Mouse (Mus musculus) layer of hippocampus, adult 2 months (tissue): Measurements from ENCODE around the gene Helt. TPM values are rescaled to one million over a fixed set of nuclear protein-coding genes. Genes with fewer than 3 reads are reported as not detected.

Experiments used
- DNase-seq, 2 experiments: peaks; one replicate each; pipeline ENCODE4 v3.0.0; 2022; ENCODE audit warnings: low spot score in 2 of 2
- H3K27ac ChIP-seq: fragments of 200-600 bp; 2 replicates; pipeline ENCODE4 v1.8.1; 2022
- H3K4me3 ChIP-seq: fragments of 200-600 bp; 2 replicates; pipeline ENCODE4 v1.8.1; 2022; ENCODE audit warnings: mild to moderate bottlenecking
- CTCF ChIP-seq: fragments of 200-600 bp; conservative IDR thresholded peaks from 2 replicates; pipeline ENCODE4 v1.8.1; 2022; ENCODE audit warnings: antibody characterized with exemption, mild to moderate bottlenecking, moderate library complexity
- long read RNA-seq, 2 experiments: library from polyadenylated mRNA; stranded (forward); transcript quantifications; one replicate each; pipeline ENCODE4 v2.0.0; 2021; ENCODE audit warnings: borderline mapping rate in 2 of 2
- total RNA-seq, 2 experiments: library from RNA; stranded (reverse); gene quantifications; 2 replicates each; pipeline ENCODE4 v1.2.3; 2021

Gene Helt
- total RNA-seq: not detected
- long read RNA-seq, experiment 1: 0 reads
- long read RNA-seq, experiment 2: 0 reads

DNA sequence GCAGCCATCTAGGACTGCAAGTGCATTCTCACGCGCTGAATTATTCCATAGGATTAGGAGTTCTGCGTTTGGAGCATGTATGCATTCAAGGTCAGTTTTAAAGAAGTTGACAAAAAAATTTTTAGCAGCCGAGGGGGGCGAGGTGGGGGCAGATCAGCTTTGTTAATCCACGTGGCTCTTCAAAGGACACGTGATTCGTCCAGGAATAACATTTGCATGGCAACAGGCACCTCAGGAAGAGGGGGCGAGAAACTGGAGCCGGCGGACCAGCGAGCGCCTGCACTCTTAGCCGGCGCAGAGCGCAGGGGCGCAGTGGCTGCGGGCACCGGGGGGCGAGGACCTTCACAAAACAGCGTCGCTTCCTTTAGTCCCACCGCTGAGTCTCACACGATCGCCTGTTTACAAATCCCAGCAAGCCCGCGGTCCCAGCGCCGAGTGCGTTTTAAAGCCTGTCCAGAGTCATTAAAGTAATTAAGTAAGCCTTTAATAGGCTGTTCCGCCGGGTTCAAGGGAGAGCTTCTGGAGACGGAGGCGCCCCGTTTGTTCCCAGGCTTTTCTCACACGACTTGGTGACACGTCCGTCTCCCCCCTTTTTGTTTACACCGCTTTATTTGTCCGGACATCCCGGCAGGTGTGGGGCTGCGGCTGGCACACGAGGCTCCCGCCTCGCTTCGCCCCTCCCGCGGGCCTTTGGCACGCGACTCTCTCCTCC lies at the start of gene Helt:
TSS of gene Helt (minus strand) at position 491 of the 712 bp plus-strand sequence.
- TF ChIP-seq CTCF: no peak
- Histone ChIP-seq H3K27ac (no peak within 1 kb of the TSS), H3K4me3 (no peak within 1 kb of the TSS)
- no peak for DNase-seq

DNA sequence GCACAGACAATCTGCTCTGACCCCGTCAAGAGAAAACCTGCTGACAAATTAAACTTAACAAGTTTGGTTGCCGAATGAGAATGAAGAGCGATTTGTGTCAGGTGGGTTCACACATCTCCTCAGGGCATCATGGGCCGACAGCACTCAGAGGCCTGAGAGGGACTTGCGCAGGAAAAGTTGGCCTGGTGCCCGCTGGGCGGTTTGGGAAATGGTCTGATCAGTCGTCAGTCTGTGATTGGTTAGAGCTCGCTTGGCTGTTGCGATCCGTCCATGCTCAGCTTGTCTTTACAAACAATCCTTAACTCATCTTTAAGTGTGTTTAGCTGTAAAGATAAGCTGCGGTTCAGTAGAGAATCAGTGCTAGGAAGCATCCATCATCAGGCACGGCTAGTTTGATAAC lies 47.8 kb upstream of the Helt start:
- H3K27ac ChIP-seq: no peak overlapping the region
- DNase-seq: no peak
- TF ChIP-seq CTCF: no peak
- no peak overlapping the region for H3K4me3 ChIP-seq

DNA sequence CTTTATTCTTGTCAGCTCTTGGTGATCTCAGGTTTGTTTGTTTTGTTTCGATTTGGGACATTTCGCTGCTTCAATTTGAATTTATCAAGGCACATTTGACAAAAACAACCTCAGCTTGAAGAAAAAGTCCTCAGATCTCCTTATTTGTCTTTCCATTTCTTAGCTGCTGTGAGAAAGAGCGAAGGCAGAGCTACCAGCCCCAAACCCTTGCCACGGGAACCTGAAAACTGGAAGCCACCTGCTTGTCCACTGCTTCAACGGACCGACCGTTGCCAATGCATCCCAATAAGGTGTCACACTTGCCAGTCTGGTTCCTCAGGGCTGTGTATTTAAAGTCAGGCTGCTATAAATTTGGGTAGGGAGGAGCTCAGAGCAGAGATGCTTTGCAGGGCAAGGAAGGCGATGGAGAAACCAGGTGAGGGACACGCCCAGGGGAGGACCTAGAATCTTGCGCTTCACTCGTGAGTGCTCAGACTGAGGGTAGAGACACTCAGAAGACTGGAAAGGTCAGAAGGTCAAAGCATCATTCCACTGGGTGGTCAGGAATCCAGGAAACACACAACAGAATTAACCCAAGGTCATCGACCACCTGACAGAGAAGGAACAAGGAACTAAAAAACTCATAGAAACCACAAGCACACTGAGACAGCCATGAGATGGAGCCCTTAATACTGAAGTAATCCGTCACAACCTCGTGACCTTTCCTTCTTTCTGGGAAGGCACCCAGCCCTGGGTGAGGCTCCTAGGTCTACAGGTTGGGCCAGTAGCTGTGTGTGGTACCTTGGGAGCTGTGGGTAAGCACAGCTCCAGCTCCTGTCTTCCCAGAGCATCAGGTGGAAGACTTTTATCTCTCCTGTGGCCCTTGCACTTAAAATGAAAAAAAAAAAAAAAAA lies 46.2 kb upstream of the Helt start:
- no peak for TF ChIP-seq CTCF
- Histone ChIP-seq H3K4me3 (no peak overlapping the region), H3K27ac (no peak overlapping the region)
- DNase-seq: no peak

DNA sequence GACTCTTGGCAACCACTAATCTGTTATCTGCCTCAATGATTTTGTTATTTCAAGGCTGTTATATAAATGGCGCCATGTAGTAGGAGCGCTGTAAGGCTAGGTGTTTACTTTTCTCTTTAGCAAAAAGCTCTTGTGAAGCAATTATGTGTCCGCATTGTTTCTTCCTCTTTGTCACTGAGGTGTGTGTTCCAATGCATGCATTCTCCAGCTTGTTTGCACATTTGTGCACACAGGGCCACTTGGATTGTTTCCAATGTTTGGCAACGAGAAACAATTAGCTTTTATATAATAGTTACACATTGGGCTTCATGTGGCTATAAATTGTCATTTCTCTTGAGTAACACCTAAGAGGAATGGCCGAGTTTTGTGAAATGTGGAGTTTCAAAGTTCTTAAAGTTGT lies 44.8 kb upstream of the Helt start:
- no peak overlapping the region for H3K27ac ChIP-seq
- no peak for TF ChIP-seq CTCF
- no peak for DNase-seq
- H3K4me3 ChIP-seq: no peak overlapping the region

DNA sequence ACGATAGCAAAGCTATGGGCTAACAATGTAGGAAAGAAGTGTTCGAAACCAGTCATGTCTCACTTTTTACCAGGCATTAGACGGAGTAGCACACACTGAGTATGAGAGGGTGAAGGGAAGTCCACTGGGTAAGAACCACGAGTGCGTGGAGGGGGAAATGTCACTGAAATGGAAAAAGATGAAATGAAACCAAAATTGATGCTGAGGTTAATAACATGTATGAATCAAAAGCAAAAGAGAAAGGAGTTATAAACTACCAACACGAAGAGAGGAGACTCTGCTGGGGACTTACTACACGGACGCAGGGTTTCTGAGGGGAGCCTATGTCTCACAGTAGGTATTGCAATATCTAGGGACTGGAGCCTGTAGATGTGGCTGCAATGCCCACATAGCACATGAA lies 41.9 kb upstream of the Helt start:
- DNase-seq: no peak
- Histone ChIP-seq H3K4me3 (no peak overlapping the region), H3K27ac (no peak overlapping the region)
- TF ChIP-seq CTCF: no peak

DNA sequence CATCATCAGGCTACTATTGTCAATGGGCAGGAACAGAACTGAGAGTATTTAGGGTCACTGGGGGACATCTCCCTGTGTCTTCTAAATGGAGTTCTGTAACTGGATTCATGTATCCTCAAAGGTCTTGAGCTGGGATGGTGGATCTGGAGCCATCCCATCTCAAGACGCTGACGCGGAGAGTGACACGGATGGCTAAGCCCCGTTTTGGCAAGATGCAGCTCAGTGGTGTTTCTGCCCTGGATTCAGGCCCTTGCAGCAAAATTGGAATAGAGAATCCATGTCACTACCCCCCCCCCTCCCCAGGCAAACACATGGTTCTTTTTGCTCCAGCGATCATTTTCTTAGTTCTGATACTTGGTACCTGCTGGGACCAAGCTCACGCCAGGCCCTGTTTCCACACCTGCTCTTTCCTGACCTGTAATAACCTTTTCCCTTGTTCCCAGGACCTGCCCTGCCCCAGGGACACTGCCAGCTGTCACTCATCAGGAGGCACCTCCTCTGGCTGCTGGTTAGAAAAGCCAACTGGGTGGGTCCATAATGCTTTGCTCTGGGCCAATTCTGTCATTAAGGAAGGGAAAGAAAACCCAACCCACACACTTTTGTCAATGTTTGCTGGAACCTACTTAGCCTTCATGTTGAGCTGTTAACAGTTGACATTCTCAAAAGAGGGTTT lies 38.1 kb upstream of the Helt start:
- H3K27ac ChIP-seq: no peak overlapping the region
- DNase-seq: no peak
- no peak for TF ChIP-seq CTCF
- H3K4me3 ChIP-seq: no peak overlapping the region

DNA sequence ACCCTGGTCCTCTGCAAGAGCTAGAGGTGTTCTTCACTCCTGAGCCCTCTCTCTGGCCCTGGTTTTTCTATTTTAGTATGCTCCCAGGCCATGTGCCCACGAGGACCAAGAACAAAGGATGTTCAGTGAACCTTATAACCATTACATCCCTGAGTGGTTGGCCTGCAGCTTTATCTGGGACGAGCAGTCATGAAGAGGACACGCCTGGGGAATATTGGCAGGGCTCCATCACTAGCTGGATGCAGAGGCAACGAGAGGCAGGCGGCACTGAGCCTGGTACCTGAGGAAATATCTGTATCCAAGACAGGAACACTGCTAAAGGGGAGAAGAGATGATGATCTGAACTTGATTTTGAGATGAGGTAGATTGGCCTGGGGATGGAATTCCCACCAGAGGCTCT lies 37.3 kb upstream of the Helt start:
- no peak overlapping the region for H3K27ac ChIP-seq
- no peak for DNase-seq
- no peak for TF ChIP-seq CTCF
- H3K4me3 ChIP-seq: no peak overlapping the region

DNA sequence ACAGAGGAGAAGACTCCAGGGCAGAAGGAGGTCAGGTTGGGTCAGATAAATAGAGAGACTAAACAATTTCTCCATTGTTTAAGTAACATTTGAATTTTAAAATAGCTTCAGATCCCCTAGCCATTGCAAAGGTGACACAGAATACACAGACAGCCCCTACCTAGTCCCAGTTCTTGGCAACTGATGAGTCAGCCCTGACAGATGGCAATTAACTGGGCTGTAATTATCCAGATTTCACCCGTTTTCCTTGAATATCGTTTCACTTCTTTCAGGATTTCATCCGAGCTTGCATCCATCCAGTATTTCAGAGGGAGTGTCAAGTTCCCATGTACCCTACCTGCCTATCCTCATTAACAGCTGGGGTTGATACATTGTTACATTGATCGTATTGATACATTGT lies 34.9 kb upstream of the Helt start:
- Histone ChIP-seq H3K4me3 (no peak overlapping the region), H3K27ac (no peak overlapping the region)
- peak in 1 of 2 experiments; percentile 13 for DNase-seq
- TF ChIP-seq CTCF: no peak

DNA sequence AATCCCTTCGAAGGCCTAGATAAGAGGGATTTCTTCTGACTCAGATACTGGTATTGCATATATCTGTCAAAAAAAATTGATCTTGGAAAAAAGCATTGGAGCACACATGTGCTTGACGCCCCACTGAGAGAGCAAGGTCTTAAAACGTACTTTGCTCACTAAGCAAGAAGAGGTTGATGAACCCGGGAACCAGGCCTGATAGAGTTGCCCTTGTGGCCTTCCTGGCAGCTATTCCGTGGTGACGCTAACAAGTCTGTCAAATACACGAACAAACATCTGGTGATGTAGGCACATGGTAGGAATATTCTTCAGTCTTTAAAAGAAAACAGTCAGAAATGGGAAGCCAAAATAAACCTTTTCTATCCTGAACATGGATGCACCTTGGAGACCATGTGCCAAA lies 32.8 kb upstream of the Helt start:
- no peak overlapping the region for H3K4me3 ChIP-seq
- no peak for DNase-seq
- no peak overlapping the region for H3K27ac ChIP-seq
- TF ChIP-seq CTCF: no peak

DNA sequence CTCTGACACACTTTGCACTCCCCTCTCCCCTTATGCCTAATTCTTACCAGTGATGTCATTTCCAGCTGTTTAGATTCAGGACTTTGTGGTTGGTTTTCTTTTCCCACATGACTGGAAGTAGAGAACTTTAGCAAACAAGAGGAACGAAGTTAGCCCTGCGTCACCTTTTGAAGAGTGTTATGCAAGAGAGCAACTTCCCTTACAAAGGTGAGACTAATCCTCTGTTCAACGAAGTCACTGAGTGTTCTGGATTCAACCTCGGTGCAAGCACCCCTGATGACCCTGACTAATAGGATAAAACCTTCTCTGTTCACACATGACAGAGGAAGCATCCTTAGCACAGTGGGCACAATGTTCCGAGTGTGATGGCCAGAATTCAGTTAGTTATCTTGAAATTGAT lies 32.2 kb upstream of the Helt start:
- H3K27ac ChIP-seq: no peak overlapping the region
- DNase-seq: no peak
- no peak overlapping the region for H3K4me3 ChIP-seq
- no peak for TF ChIP-seq CTCF

DNA sequence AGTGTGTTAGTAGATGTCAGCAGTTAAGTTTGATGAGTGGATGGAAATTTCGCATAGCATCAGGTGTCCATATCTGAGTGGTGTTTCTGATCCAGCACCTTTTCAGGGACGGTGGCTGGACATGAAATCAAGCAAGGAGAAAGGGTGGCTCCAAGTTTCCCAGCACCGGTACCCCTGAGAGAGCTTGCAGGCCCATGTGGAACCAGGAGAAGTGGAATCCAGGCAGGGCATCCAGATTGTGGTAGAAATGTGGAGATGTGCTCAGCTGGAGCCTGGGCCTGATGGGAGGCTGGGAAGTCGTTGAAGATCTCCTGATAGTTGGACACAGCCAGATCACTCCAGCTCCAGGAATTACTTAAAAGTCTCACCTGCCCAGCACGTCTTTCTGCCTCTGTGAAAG lies 30.2 kb upstream of the Helt start:
- Histone ChIP-seq H3K27ac (no peak overlapping the region), H3K4me3 (no peak overlapping the region)
- DNase-seq: no peak
- TF ChIP-seq CTCF: no peak

DNA sequence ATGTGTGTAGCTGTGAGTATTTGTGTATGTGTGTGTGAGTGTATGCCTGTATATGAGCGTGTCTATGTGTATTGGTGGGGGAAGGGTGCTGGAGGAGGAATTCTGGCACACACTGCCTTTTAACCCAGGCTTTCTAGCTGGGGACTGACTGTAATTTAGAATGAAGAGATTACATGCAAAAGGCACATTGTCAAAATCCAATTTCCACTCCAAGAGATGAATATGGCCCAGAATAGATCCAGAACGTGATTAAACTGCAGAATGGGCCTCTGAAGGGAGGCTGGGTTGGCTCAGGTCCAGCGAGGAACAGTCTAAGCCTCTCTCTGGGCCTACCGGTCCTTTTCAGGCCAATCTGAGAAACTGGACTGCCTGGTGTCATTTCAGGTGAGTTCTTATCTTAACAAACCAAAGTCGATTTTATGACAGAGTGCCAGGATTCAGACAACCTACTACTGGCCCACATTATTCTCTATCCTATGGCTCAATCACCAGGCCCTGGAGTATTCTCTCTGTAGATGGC lies 29.3 kb upstream of the Helt start:
- DNase-seq: no peak

DNA sequence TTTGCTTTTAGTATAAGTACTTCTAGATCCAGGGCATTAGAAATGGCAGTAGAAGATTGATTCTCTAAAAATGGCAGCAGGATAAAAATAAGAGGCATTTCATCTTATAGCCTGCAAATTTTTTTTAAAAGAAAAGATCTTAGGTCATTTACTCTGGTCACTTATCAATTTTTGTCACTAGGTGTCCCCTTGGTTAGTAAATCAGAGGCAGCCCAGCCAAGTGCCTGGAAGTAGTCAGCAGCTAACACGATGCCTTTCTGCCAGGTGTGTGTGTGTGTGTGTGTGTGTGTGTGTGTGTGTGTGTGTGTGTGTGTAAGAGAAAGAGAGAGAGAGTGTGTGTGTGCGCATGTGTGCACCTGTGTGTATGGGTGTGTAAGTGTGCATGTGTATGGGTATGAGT lies 28.4 kb upstream of the Helt start:
- DNase-seq: no peak
- Histone ChIP-seq H3K27ac (no peak overlapping the region), H3K4me3 (no peak overlapping the region)
- TF ChIP-seq CTCF: peak; percentile 43

More for the DNA sequence above, 29.3 kb upstream of the Helt start:
- Histone ChIP-seq H3K4me3 (no peak overlapping the region), H3K27ac (no peak overlapping the region)
- TF ChIP-seq CTCF: no peak
